Mouse (Mus musculus) CH12.LX (cell line): ENCODE results near the gene Polr2a. TPM values are rescaled to one million over a fixed set of nuclear protein-coding genes. Genes with fewer than 3 reads are reported as not detected.

ENCODE experiments used
- DNase-seq: peaks from one replicate; pipeline ENCODE4 v3.0.0-alpha.2; 2013; ENCODE audit errors: extremely low read depth
- H3K27ac ChIP-seq: 2 replicates; pipeline ENCODE4 v1.5.1; 2012; ENCODE audit warnings: low read depth, mild to moderate bottlenecking, control low read depth, moderate library complexity; ENCODE audit not compliant: insufficient read depth
- H3K27me3 ChIP-seq: replicated peaks from 2 replicates; pipeline ENCODE3; 2012; ENCODE audit warnings: inconsistent platforms
- H3K36me3 ChIP-seq, 2 experiments: replicated peaks in 1 of 2; 2 replicates each; pipeline versions ENCODE3 to v1.6.1; 2012; ENCODE audit warnings: inconsistent platforms in 1 of 2, low read length in 1 of 2, mild to moderate bottlenecking in 1 of 2, mixed read lengths in 1 of 2, moderate library complexity in 1 of 2; ENCODE audit not compliant: control insufficient read depth in 1 of 2, insufficient read depth in 1 of 2
- H3K4me1 ChIP-seq, 2 experiments: 2 replicates each; pipeline ENCODE4 v1.6.1; 2012; ENCODE audit warnings: inconsistent platforms in 1 of 2, moderate library complexity in 1 of 2; ENCODE audit not compliant: insufficient read depth in 2 of 2, control insufficient read depth in 1 of 2
- H3K4me2 ChIP-seq: 2 replicates; pipeline ENCODE4 v1.6.1; 2012; ENCODE audit warnings: low read depth, mild to moderate bottlenecking, control low read depth; ENCODE audit not compliant: poor library complexity, insufficient read depth, severe bottlenecking
- H3K4me3 ChIP-seq, 3 experiments: fragments of 150-350 bp in 1 of 3; sonication (generic) in 1 of 3; replicated peaks in 1 of 3; 2 replicates each; pipeline versions ENCODE3 to v1.5.1; 2011 to 2012; ENCODE audit warnings: low read depth in 2 of 3, low read length in 2 of 3, mild to moderate bottlenecking in 2 of 3, moderate library complexity in 2 of 3, control low read depth in 1 of 3, improper control_type of control experiment in 1 of 3, inconsistent platforms in 1 of 3, mixed read lengths in 1 of 3; ENCODE audit not compliant: poor library complexity in 1 of 3
- H3K79me2 ChIP-seq: replicated peaks from 2 replicates; pipeline ENCODE4 v1.6.1; 2012; ENCODE audit warnings: mild to moderate bottlenecking, moderate library complexity; ENCODE audit not compliant: control insufficient read depth, poor library complexity, insufficient read depth, severe bottlenecking; ENCODE audit errors: extremely low read depth
- H3K9ac ChIP-seq: 2 replicates; pipeline ENCODE4 v1.6.1; 2012; ENCODE audit warnings: low read depth, mild to moderate bottlenecking, control low read depth, moderate library complexity; ENCODE audit not compliant: insufficient read depth
- H3K9me3 ChIP-seq: replicated peaks from 2 replicates; pipeline ENCODE3; 2012; ENCODE audit warnings: low read length, inconsistent platforms, mixed read lengths
- CHD1 ChIP-seq: IDR thresholded peaks from 2 replicates; pipeline ENCODE4 v1.6.1; 2012; ENCODE audit warnings: low read depth, low read length, improper control_type of control experiment, inconsistent platforms
- ELF1 ChIP-seq: IDR thresholded peaks from 2 replicates; pipeline ENCODE4 v1.6.1; 2014; ENCODE audit warnings: low read depth, mild to moderate bottlenecking, inconsistent platforms, low read length, improper control_type of control experiment
- ETS1 ChIP-seq: conservative IDR thresholded peaks from 2 replicates; pipeline ENCODE4 v1.6.1; 2012; ENCODE audit warnings: low read depth, mild to moderate bottlenecking, inconsistent platforms, low read length, improper control_type of control experiment, moderate library complexity
- GABPA ChIP-seq: IDR thresholded peaks from 2 replicates; pipeline ENCODE4 v1.6.1; 2012; ENCODE audit warnings: low read depth, low read length, improper control_type of control experiment, inconsistent platforms; ENCODE audit not compliant: insufficient replicate concordance
- HCFC1 ChIP-seq: IDR thresholded peaks from 2 replicates; pipeline ENCODE4 v1.6.1; 2012; ENCODE audit warnings: low read depth, mild to moderate bottlenecking, inconsistent platforms, low read length, improper control_type of control experiment
- IRF4 ChIP-seq: IDR thresholded peaks from 2 replicates; pipeline ENCODE4 v1.6.1; 2014; ENCODE audit warnings: low read depth, mild to moderate bottlenecking, inconsistent platforms, low read length, improper control_type of control experiment
- JUN ChIP-seq: IDR thresholded peaks from 2 replicates; pipeline ENCODE4 v1.6.1; 2011; ENCODE audit warnings: low read depth, mild to moderate bottlenecking, low read length, improper control_type of control experiment, moderate library complexity; ENCODE audit not compliant: insufficient read depth
- KAT2A ChIP-seq: IDR thresholded peaks from 2 replicates; pipeline ENCODE4 v1.6.1; 2012; ENCODE audit warnings: low read length, improper control_type of control experiment, inconsistent platforms; ENCODE audit not compliant: insufficient replicate concordance
- MAX ChIP-seq: IDR thresholded peaks from 2 replicates; pipeline ENCODE4 v1.6.1; 2011; ENCODE audit warnings: low read length, improper control_type of control experiment
- MEF2A ChIP-seq: IDR thresholded peaks from 2 replicates; pipeline ENCODE4 v1.6.1; 2014; ENCODE audit warnings: low read depth, mild to moderate bottlenecking, inconsistent platforms, low read length, improper control_type of control experiment, borderline replicate concordance
- MXI1 ChIP-seq: IDR thresholded peaks from 2 replicates; pipeline ENCODE4 v1.6.1; 2011; ENCODE audit warnings: mild to moderate bottlenecking, low read depth, low read length, improper control_type of control experiment
- NELFE ChIP-seq: IDR thresholded peaks from 2 replicates; pipeline ENCODE4 v1.6.1; 2011; ENCODE audit warnings: low read depth, low read length, improper control_type of control experiment
- POLR2AphosphoS2 ChIP-seq: IDR thresholded peaks from 2 replicates; pipeline ENCODE4 v1.6.1; 2011; ENCODE audit warnings: low read depth, low read length, improper control_type of control experiment
- RAD21 ChIP-seq: IDR thresholded peaks from 2 replicates; pipeline ENCODE4 v1.6.1; 2011; ENCODE audit warnings: low read depth, mild to moderate bottlenecking, low read length, improper control_type of control experiment, moderate library complexity
- TBP ChIP-seq: conservative IDR thresholded peaks from 2 replicates; pipeline ENCODE4 v1.6.1; 2011; ENCODE audit warnings: low read depth, low read length, improper control_type of control experiment
- UBTF ChIP-seq: IDR thresholded peaks from 2 replicates; pipeline ENCODE4 v1.6.1; 2012; ENCODE audit warnings: low read depth, mild to moderate bottlenecking, inconsistent platforms, low read length, improper control_type of control experiment, moderate library complexity
- USF1 ChIP-seq: IDR thresholded peaks from 2 replicates; pipeline ENCODE4 v1.6.1; 2014; ENCODE audit warnings: low read depth, mild to moderate bottlenecking, inconsistent platforms, low read length, improper control_type of control experiment
- USF2 ChIP-seq: conservative IDR thresholded peaks from 2 replicates; pipeline ENCODE4 v1.6.1; 2011; ENCODE audit warnings: low read depth, low read length, improper control_type of control experiment
- ZMIZ1 ChIP-seq: IDR thresholded peaks from 2 replicates; pipeline ENCODE4 v1.6.1; 2012; ENCODE audit warnings: low read depth, mild to moderate bottlenecking, inconsistent platforms, low read length, improper control_type of control experiment
- dilution Hi-C: fragments of 300-500 bp; cut with MboI; formaldehyde crosslinking; loops from 2 replicates; pipeline ENCODE4 v1.14.3; 2020; ENCODE audit warnings: low sequenced_read_pairs; ENCODE audit not compliant: extremely low pct_unique_long_range_greater_than_20kb, extremely low pct_ligation_motif_present
- in situ Hi-C: fragments of 300-500 bp; cut with MboI; formaldehyde crosslinking; loops from 3 replicates; pipeline ENCODE4 v1.14.3; 2019; ENCODE audit warnings: low sequenced_read_pairs, low pct_ligation_motif_present, low pct_unique_long_range_greater_than_20kb, mixed read lengths
- polyA plus RNA-seq: library from polyadenylated mRNA; unstranded; fragments of >175 nt; gene quantifications from 2 replicates; pipeline ENCODE4 v1.2.1, GENCODE M21; 2012; ENCODE audit warnings: low read depth; ENCODE audit not compliant: insufficient read length
- total RNA-seq, 2 experiments: library from RNA; depleted of rRNA; stranded (reverse); fragments of 300-350 nt in 1 of 2; fragments of >200 nt in 1 of 2; gene quantifications; 2 replicates each; pipeline ENCODE4 v1.2.3; 2012 to 2014

Polr2a gene
- total and polyA plus RNA-seq, 3 experiments = 14.8 to 162 (median 45.0) TPM

- H3K4me3 ChIP-seq = no peak overlapping the region
- H3K27me3 ChIP-seq = peaks cover 5% of the 10 kb centered on the region
- TF ChIP-seq MXI1 (no peak), ZMIZ1 (no peak), MEF2A (no peak), NELFE (no peak), ELF1 (no peak), KAT2A (no peak), POLR2AphosphoS2 (no peak), IRF4 (no peak), HCFC1 (no peak), ETS1 (no peak), MAX (no peak), TBP (no peak), USF2 (no peak), CHD1 (no peak), GABPA (no peak), USF1 (no peak), UBTF (no peak)
- TF ChIP-seq, all 38 proteins: peak for 0
- no peak overlapping the region for H3K4me2 ChIP-seq
- H3K4me1 ChIP-seq = peaks cover 0 to 32% of the 10 kb centered on the region in 2 experiments; a peak in 2 of 4 replicates
- no peak for DNase-seq
- H3K79me2 ChIP-seq = no peaks in the 10 kb centered on the region
- in situ Hi-C loops = loop anchor here (5.0 kb wide), 1 partner anchor 36 kb away; the partner anchor contains the start of gene Polr2a
- H3K27ac ChIP-seq = no peak overlapping the region
- peaks cover 0 to 6% of the 10 kb centered on the region in 2 experiments for H3K36me3 ChIP-seq
- dilution Hi-C loops = no loop called here
- H3K9ac ChIP-seq = no peak overlapping the region
- H3K9me3 ChIP-seq = no peaks in the 10 kb centered on the region
These were observed 35.0 kb upstream of the Polr2a start for GRCm38 (mm10) chr11:69793429-69793828.

- Histone ChIP-seq H3K9me3 (no peaks in the 10 kb centered on the region), H3K4me3 (no peak overlapping the region), H3K9ac (no peak overlapping the region), H3K79me2 (no peaks in the 10 kb centered on the region), H3K4me2 (no peak overlapping the region), H3K4me1 (peaks cover 0 to 25% of the 10 kb centered on the region in 2 experiments; a peak in 2 of 4 replicates), H3K27me3 (no peaks in the 10 kb centered on the region), H3K27ac (no peak overlapping the region), H3K36me3 (peaks cover 0 to 9% of the 10 kb centered on the region in 2 experiments)
- DNase-seq = no peak
- in situ Hi-C loops (loop anchor here (5.0 kb wide), 1 partner anchor 34 kb away; the partner anchor contains the start of gene Polr2a), dilution Hi-C loops (no loop called here)
- TF ChIP-seq KAT2A = no peak
- TF ChIP-seq POLR2AphosphoS2 = no peak
- no peak for TF ChIP-seq JUN
- no peak for TF ChIP-seq RAD21
These were observed 33.0 kb upstream of the Polr2a start for GRCm38 (mm10) chr11:69791420-69791819.
